Mouse (Mus musculus) stomach, postnatal 0 days (tissue): ENCODE measurements around the gene Lsp1.

Source experiments
- CTCF ChIP-seq: IDR thresholded peaks from 2 replicates; pipeline ENCODE4 v1.5.1; 2016; ENCODE audit warnings: antibody characterized with exemption, low read depth, mild to moderate bottlenecking, moderate library complexity
- EP300 ChIP-seq: optimal IDR thresholded peaks from 2 replicates; pipeline ENCODE3; 2016; ENCODE audit warnings: antibody characterized with exemption

DNA sequence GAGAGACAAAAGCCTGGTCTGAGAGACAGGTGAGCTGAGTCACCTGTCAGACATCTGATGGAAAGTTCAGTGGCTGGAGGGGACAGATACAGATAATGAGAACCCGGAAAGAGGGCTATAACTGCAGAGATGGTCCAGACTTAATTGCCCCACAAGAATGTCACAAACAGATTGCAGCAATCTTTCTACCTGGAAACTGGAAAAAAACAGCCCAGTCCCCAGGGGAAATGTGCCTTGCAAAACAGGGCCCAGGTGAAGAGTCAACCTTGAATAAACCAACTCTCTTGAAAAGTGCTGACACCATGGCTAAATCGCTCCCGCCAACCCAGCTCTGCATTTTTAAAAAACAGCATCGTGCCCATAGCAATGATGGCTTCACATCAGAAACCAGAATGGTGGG is 59.7 kb downstream of the Lsp1 start:
- TF ChIP-seq CTCF, result no peak
- TF ChIP-seq EP300, result no peak
